Mouse (Mus musculus) heart, postnatal 10 days (tissue): ENCODE results near the gene Acot6. TPM values are rescaled to one million over a fixed set of nuclear protein-coding genes. Genes with fewer than 3 reads are reported as not detected.
A peak's percentile ranks its signal among the peaks of the same experiment; 100 is the strongest.
"Not testable (repeated sequence)": the region's sequence is repeated elsewhere in the genome, so short reads cannot be mapped to it uniquely, and the experiment has no call there.

Experiments
- DNase-seq, 2 experiments: peaks; one replicate each; pipeline ENCODE4 v3.0.0; 2021
- intact Hi-C: fragments of 180-260 bp; cut with DNase I; formaldehyde crosslinking; loops from one replicate; pipeline ENCODE4 v1.15.1; 2025
- total RNA-seq, 2 experiments: library from RNA; stranded (reverse); gene quantifications; 2 replicates each; pipeline ENCODE4 v1.2.3; 2021

Acot6 gene
- total RNA-seq, result 1 to 10 TPM; 3.3 to 3.8 TPM

GRCm38 (mm10) chr12:84100604-84101492 is at the start of gene Acot6:
Acot6 (plus strand) TSS chr12:84100654.
- DNase-seq, result peak; percentile 56 to 59
- intact Hi-C loops, result not testable (repeated sequence)

DNA sequence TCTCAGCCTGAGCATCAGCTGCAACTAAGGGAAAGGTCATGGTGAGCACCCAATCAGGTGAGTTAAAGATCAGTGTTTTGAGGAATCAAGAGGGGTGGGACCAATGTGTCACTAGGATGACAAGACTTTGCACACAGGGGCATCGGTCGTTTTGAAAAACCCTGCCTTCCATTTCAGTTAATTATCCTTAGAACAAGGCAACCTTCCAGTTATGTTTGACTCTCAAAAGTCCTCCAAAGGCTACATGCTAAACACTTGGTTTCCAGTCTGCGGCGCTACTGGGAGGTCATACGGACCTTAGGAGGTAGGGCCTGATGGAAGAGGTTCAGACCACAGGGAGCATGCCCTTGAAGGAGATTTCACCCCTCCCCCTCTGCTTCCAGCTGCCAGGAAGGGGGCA is 49.7 kb upstream of the Acot6 start:
- intact Hi-C loops, DNase-seq: not testable (repeated sequence)

DNA sequence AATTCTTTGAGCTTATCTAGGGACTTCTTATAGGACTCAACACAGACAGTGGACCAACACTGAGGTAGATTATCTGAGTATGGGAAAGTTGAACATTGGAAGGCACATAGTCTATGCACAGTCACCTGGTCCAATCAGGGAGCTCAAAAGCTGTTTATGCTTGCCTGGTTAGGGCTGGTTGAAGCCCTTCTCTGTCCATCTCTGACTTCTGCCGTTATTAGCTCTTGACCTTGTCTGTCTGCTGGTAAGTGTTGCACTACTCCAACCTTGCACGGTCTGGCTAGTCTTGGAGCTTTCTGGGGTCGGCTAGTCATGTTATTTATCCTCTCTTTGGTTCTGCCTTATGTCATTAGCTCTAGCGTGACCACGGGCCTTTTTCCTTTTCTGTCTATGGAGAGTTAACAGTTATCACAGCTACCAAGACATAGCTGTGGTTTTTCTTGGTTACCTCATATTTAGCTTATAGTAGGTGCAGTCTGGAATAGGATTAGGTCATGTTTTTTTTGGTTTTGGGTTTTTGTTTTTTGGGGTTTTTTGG is 48.4 kb upstream of the Acot6 start, which contains the start of gene Acot3:
TSS of gene Acot3 (plus strand) at position 208 of the 538 bp plus-strand sequence.
- DNase-seq, result no peak
- intact Hi-C loops, result no loop called here

- DNase-seq, result no peak
- intact Hi-C loops, result no loop called here
These were observed 47.8 kb upstream of the Acot6 start for GRCm38 (mm10) chr12:84052609-84053008.

GRCm38 (mm10) chr12:84053173-84053572 is 47.3 kb upstream of the Acot6 start:
- intact Hi-C loops, result no loop called here
- peak; percentile 16 to 30 for DNase-seq

DNA sequence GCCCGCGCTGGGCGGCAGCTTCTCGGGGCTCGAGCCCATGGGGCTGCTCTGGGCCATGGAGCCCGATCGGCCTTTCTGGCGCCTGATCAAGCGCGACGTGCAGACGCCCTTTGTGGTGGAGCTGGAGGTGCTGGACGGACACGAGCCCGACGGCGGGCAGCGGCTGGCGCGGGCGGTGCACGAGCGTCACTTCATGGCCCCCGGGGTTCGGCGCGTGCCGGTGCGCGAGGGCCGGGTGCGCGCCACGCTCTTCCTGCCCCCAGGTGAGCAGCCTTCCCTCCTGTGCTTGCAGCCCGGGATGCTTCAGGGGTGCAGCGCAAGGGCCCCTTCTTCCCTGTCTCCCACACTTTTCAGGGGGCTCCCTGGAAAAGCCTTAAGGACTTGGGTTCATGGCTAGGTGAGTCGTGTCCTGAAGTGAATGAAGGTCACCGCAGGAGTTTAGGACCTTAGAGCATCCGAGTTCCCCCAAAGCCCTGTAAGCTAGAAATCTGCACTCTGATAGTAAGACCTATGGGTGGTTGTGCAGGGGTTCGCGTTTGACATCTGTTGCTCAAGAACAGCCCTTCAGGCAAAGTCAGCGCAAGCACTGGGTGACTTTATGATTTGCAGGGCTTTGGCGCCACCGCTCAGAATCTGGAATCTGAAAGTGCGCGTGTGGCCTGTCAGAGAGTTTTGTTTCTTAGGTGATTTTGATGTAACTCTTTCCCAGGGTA is 46.6 kb upstream of the Acot6 start:
- DNase-seq, result peak; percentile 50 to 53
- intact Hi-C loops, result loop anchor here (2.0 kb wide), 1 partner anchor 83 kb away; no protein-coding TSS in a partner anchor

GRCm38 (mm10) chr12:84060946-84061345 is 39.5 kb upstream of the Acot6 start:
- peak; percentile 6 to 57 for DNase-seq
- intact Hi-C loops, result loop anchor here (2.0 to 5.0 kb wide), 2 partner anchors 88 to 349 kb away; no protein-coding TSS in a partner anchor

DNA sequence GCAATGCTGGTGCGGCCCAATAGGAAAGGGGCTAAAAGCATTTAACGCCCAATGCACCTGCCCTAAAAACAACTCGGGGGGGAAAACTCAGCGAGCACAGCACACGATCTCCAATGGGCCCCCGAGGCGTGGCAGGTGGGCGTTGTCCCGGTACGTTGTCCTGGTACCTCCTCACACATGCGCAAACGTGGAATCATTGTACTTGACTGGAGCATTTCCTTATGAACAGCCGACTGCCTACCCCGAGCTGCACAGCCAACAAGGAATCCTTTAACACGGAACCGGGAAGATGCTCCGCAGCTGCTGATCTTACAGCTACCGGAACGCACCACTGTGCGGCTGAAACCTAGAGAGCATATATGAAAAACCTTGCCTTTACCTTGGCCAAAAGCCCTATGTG is 38.1 kb upstream of the Acot6 start:
- intact Hi-C loops, result loop anchor here (5.0 kb wide), 1 partner anchor 350 kb away; no protein-coding TSS in a partner anchor
- DNase-seq, result no peak

DNA sequence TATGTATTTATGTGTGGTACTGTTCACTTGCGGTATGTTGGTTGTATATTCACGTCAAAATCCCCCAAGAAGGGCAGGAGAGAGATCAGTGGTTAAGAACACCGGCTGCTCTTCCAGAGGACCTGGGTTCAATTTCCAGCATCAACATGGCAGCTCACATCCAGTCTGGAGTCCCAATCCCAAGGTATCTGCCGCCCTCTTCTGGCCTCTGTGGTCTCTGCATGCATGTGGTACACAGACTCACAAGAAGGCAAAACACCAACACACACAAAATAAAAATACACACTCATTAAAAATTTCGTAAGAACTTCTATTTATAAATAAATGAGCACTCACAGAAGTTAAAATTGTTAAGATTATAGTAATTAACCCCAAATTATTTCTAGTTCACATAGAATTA is 37.2 kb upstream of the Acot6 start:
- intact Hi-C loops, result loop anchor here (5.0 kb wide), 1 partner anchor 351 kb away; no protein-coding TSS in a partner anchor
- DNase-seq, result peak in 1 of 2 experiments; percentile 28

DNA sequence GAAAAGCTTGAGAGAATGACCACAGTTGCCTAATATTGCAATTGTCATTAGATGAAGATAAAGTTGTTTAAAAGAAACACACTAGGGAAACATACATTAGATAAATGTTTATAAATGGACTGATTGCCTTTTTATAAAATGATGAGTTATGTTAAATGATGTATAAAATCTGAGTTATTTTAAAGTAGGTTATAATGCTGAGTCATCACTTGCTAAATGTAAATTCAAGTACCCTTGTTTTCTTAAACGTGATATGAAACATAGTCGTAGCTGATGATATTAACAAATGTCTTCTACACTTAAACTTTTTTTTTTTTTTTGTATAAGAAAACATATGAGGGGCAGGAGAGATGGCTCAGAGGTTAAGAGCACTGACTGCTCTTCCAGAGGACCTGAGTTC is 36.6 kb upstream of the Acot6 start:
- no peak for DNase-seq
- intact Hi-C loops, result loop anchor here (5.0 kb wide), 1 partner anchor 352 kb away; no protein-coding TSS in a partner anchor

- DNase-seq, result peak in 1 of 2 experiments; percentile 11
- intact Hi-C loops, result loop anchor here (5.0 kb wide), 1 partner anchor 352 kb away; no protein-coding TSS in a partner anchor
These were observed 35.8 kb upstream of the Acot6 start for GRCm38 (mm10) chr12:84064621-84065020.

DNA sequence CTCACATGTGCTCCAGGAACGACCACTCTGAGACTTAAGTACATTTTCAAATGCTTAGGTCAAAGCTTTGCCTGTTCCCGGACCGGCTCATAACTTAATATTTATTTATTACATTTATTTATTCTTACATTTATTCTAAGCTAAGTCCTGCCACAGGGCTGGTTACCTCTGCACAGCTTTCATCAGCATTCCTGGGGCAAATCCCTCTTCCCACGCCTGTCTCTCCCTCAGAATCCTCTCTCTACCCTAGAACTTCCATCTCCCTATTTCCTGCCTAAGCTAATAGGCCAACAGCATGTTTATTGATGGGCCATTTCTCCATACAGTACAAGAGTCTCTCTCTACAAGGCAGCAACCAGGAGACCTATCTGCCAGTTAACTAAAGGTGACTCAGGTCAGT is 32.7 kb upstream of the Acot6 start:
- no peak for DNase-seq
- intact Hi-C loops, result no loop called here

- intact Hi-C loops, result no loop called here
- no peak for DNase-seq
These were observed 32.2 kb upstream of the Acot6 start for GRCm38 (mm10) chr12:84068296-84068695.

- intact Hi-C loops, result no loop called here
- no peak for DNase-seq
These were observed 31.5 kb upstream of the Acot6 start, which contains the start of gene Acot5 for GRCm38 (mm10) chr12:84068986-84069385. Acot5 (plus strand) TSS chr12:84069325.

DNA sequence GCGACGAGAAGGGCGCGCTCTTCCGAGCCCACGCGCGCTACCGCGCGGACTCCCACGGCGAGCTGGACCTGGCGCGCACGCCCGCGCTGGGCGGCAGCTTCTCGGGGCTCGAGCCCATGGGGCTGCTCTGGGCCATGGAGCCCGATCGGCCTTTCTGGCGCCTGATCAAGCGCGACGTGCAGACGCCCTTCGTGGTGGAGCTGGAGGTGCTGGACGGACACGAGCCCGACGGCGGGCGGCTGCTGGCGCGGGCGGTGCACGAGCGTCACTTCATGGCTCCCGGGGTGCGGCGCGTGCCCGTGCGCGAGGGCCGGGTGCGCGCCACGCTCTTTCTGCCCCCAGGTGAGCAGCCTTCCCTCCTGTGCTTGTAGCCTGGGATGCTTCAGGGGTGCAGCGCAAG is 30.9 kb upstream of the Acot6 start:
- intact Hi-C loops, result not testable (repeated sequence)
- peak; percentile 41 to 57 for DNase-seq

- no peak for DNase-seq
- intact Hi-C loops, result no loop called here
These were observed 28.8 kb upstream of the Acot6 start for GRCm38 (mm10) chr12:84071696-84072095.

DNA sequence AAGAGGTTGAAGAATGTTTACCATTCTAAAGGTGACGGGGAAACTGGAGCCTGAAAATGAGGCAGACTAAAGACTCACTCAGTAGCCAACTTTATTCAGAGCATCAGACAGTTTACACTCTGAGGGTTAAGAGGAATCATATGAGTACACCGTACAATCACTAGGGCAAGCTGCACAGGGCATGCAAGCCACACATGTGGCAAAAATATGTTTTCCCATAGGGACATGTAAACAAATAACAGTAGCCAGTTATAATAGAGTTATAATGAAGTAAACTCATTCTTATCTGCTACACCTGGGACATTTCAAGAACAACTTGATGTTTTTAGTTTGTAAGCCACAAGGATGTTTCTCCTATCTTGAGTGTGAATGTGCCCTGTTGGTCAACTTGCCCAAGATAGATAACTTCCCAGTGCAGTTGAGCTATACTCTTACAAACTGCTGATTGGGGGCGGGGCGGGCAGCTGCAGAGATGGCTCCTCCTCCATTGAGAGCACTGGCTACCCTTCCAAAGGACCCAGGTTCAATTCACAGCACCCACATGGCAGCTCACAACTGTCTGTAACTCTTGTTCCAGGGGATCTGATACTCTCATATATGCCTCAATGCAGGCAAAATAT is 23.0 kb upstream of the Acot6 start:
- intact Hi-C loops, result no loop called here
- no peak for DNase-seq

DNA sequence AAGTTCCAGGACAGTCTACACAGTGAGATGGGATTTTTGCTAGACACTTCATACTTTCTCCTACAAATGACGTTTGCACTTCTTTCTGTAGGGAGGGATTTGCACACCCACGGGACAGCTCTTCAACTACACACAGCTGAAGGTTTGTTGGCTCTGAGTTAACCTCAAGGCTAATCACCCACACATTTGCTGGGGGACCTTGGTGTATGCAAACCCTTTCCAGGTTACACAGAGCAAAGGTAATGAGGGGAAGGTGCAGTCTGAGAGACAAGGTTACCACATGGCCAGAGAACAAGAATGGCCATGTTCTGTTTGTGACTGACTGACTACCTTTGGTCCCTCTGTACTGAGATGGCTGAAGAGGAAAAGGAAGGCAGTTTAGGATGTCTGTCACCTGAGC is 16.6 kb upstream of the Acot6 start:
- intact Hi-C loops, result no loop called here
- DNase-seq, result no peak

GRCm38 (mm10) chr12:84084581-84084980 is 15.9 kb upstream of the Acot6 start:
- DNase-seq, result no peak
- intact Hi-C loops, result no loop called here

DNA sequence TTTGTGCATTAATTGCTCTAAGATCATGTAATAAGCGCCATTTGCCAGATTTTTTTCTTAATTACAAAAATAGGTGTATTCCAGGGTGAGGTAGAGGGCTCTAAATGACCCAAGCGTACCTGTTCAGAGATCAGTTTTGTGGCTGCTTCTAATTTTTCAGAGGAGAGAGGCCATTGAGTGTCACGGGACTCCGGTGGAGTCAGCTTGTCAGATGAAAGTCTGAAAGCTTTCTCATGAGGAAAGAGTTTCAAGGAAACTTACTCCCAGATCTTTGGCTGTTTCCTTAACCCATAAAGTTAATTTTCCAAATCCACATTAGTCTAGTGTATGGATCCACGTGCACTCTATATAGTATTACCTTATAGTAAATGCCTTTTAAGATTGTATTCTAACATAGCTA is 5.8 kb upstream of the Acot6 start:
- intact Hi-C loops, DNase-seq: not testable (repeated sequence)
